Mouse (Mus musculus) olfactory bulb, adult 2 months (tissue): ENCODE data around the gene Ctnnd2. TPM values are rescaled to one million over a fixed set of nuclear protein-coding genes. Genes with fewer than 3 reads are reported as not detected.
"Not testable (repeated sequence)": the region's sequence is repeated elsewhere in the genome, so short reads cannot be mapped to it uniquely, and the experiment has no call there.

Experiments used
- H3K27ac ChIP-seq: fragments of 200-500 bp; 2 replicates; pipeline ENCODE4 v1.5.1; 2012; ENCODE audit warnings: low read depth, low read length; ENCODE audit not compliant: insufficient read depth
- H3K4me1 ChIP-seq: fragments of 200-500 bp; 2 replicates; pipeline ENCODE4 v1.6.1; 2012; ENCODE audit warnings: low read length; ENCODE audit not compliant: control insufficient read depth, insufficient read depth
- H3K4me3 ChIP-seq: fragments of 200-500 bp; 2 replicates; pipeline ENCODE4 v1.5.1; 2012; ENCODE audit warnings: mild to moderate bottlenecking, low read depth, low read length, moderate library complexity; ENCODE audit not compliant: insufficient read depth
- CTCF ChIP-seq: fragments of 200-500 bp; IDR thresholded peaks from 2 replicates; pipeline ENCODE4 v1.5.1; 2012; ENCODE audit warnings: low read depth, mild to moderate bottlenecking, low read length, moderate library complexity; ENCODE audit not compliant: insufficient read depth
- POLR2A ChIP-seq: fragments of 200-500 bp; IDR thresholded peaks from 2 replicates; pipeline ENCODE4 v1.6.1; 2012; ENCODE audit warnings: mild to moderate bottlenecking, low read depth, low read length, moderate library complexity; ENCODE audit not compliant: insufficient read depth
- WGBS: fragments of 180-500 bp; shearing (Covaris S2); methylation state at CpG from one replicate; pipeline ENCODE4 v1.1.7; 2018; 5-methylcytosine and 5-hydroxymethylcytosine counted together
- polyA plus RNA-seq: library from polyadenylated mRNA; stranded (reverse); fragments of >200 nt; gene quantifications from 2 replicates; pipeline ENCODE4 v1.2.4, GENCODE M21; 2012; ENCODE audit warnings: low replicate concordance; ENCODE audit not compliant: missing spikeins, insufficient read depth, insufficient read length

Ctnnd2 gene
- 76.9 TPM in 1 of 2 replicates, not detected in the other for polyA plus RNA-seq

DNA sequence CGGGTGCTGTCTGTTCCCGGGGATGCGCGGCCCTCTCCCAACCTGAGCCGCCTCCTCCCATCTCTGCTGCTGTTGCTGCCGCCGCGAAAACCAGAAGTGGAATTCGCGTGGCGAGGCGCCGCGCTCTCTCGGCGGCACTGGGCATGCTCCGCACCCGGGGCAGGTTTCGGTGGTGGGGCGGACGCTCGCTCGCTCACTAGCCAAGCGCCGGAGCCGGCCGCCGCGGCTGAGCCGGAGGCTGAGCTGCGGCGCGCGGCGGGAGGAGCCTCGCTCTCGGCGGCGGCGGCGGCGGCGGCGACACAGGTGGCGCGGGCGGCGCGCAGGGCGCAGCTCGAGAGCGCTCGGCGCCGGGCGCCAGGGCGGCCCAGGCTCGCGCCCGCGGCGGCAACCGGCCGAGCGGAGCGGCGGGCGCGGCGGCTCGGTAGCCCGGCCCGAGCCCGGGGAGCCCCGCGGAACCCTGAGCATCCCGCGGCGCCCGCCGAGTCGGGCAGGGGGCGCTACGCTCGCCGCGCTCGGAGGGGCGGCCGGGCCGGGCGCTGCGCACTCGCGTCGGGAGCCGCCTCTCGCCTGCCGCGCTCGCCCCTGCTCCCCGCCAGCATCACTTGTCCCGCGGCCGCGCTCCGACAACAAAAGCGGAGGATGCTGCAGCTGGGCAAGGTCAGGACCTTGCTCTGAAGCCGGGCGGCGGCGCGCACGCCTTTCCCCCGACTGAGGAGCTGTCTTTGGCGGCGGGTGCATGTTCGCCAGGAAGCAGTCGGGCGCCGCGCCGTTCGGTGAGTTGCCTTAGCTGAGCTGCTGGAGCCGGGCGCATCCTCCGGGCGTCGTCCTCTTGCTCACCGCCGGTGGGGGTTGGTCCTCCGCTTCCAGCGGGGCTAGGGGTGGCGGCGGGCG, at the start of gene Ctnnd2:
TSS of gene Ctnnd2 (plus strand) at position 203 of the 891 bp plus-strand sequence.
- TF ChIP-seq CTCF: no peak
- peak; percentile 48 for TF ChIP-seq POLR2A
- WGBS: 16% methylated on average over 136 of the region's 136 CpGs
- Histone ChIP-seq H3K4me1 (no peaks in the 10 kb centered on the region), H3K4me3 (peak within 1 kb of the TSS; percentile 100), H3K27ac (peak within 1 kb of the TSS; percentile 100)

DNA sequence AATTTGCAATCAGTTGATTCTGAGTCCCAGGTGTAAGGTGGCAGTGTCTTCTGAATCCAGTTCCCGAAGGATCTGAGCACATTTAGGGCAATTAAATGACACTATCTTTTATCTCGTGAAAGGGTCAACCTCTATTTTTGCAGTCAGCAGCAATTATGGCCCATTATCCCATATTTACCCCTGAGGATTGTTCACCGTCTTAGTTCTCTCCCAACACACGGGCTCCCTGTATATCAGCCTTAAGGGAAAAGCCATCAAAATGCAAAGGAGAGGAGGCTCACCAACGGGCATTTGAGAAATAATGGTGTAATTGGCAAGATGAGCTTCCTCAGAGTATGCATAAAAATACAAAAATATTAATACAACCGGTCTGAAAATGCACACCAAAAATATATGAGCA, 41.7 kb upstream of the Ctnnd2 start:
- TF ChIP-seq CTCF (no peak), POLR2A (no peak)
- H3K27ac ChIP-seq: no peak overlapping the region
- WGBS: 61% methylated on average over 6 of the region's 6 CpGs
- H3K4me1 ChIP-seq: no peaks in the 10 kb centered on the region
- no peak overlapping the region for H3K4me3 ChIP-seq

GRCm38 (mm10) chr15:30139626-30140025, 32.8 kb upstream of the Ctnnd2 start:
- H3K27ac ChIP-seq, H3K4me1 ChIP-seq, H3K4me3 ChIP-seq: not testable (repeated sequence)
- WGBS: 67% methylated on average over 1 of the region's 1 CpGs

DNA sequence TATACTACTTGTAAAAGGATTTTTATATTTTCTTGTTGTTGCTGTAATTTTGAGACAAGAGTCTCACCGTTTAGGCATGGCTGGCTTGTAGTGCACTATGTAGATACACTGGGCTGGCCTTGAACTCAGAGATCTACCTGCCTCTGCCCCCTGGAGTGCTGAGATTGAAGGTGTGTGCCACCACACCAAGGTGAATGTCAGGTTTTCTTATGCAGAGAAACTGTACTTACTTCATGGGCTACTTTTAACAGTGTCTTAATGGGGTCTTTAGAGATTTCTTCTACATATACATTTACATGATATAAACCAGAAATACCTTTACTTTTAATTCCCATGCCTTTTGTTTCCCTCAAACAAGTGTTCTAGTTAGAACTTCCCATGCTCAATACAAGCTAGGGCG, 27.0 kb upstream of the Ctnnd2 start:
- no peak overlapping the region for H3K4me3 ChIP-seq
- H3K4me1 ChIP-seq: no peaks in the 10 kb centered on the region
- no peak overlapping the region for H3K27ac ChIP-seq
- 91% methylated on average over 2 of the region's 2 CpGs for WGBS
- TF ChIP-seq POLR2A: no peak

GRCm38 (mm10) chr15:30152176-30152575, 20.2 kb upstream of the Ctnnd2 start:
- H3K27ac ChIP-seq: no peak overlapping the region
- TF ChIP-seq POLR2A: no peak
- TF ChIP-seq CTCF: no peak
- H3K4me1 ChIP-seq: no peaks in the 10 kb centered on the region
- 64% methylated on average over 2 of the region's 2 CpGs for WGBS
- no peak overlapping the region for H3K4me3 ChIP-seq

- TF ChIP-seq CTCF: no peak
- TF ChIP-seq POLR2A: no peak
- no peak overlapping the region for H3K4me3 ChIP-seq
- no peak overlapping the region for H3K27ac ChIP-seq
- 95% methylated on average over 1 of the region's 1 CpGs for WGBS
- no peaks in the 10 kb centered on the region for H3K4me1 ChIP-seq
Measured at GRCm38 (mm10) chr15:30157975-30158374, 14.4 kb upstream of the Ctnnd2 start.

GRCm38 (mm10) chr15:30170031-30170430, 2.4 kb upstream of the Ctnnd2 start:
- Histone ChIP-seq H3K27ac (no peak overlapping the region), H3K4me3 (no peak overlapping the region), H3K4me1 (no peaks in the 10 kb centered on the region)
- TF ChIP-seq CTCF (no peak), POLR2A (no peak)
- WGBS: 75% methylated on average over 8 of the region's 8 CpGs

- no peak for TF ChIP-seq POLR2A
- TF ChIP-seq CTCF: no peak
- H3K4me3 ChIP-seq: peak overlapping the region; percentile 100
- 18% methylated on average over 11 of the region's 11 CpGs for WGBS
- peak overlapping the region; percentile 90 for H3K27ac ChIP-seq
- H3K4me1 ChIP-seq: no peaks in the 10 kb centered on the region
Measured at GRCm38 (mm10) chr15:30171493-30172195, 749 bp upstream of the Ctnnd2 start.

DNA sequence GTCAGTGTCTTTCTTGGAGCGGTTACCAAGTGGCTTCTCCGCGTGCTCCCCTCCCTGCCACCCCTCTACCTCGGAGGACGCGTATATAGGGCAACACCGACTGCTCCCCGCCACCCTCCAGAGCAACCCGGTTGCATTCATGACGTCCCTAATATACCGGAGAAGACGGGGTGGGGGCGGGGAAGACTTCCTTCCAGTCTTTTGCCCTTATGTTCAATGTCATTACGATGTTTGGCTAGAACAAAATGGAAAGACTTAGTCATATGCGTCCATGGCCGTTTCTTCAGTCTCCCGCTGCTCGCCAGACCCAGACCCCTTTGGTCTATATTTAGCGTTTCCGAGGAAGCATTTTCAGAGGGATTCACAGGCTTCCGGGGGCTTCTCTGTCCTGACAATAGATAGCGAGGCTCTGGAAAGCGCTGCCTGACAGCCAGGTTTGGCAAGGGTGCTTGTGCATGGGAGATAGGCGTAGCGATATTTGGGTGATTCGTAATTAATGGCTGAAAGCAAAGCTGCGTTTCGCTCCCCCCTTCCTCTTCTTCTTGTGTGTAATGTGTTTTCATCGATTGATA, 1.1 kb downstream of the Ctnnd2 start:
- Histone ChIP-seq H3K27ac (peak overlapping the region; percentile 100), H3K4me1 (peaks cover 2% of the 10 kb centered on the region; the same call in 1 of the 2 replicates), H3K4me3 (peak overlapping the region; percentile 100)
- TF ChIP-seq POLR2A (no peak), CTCF (no peak)
- WGBS: under 1% methylated on average over 29 of the region's 29 CpGs
